Mouse (Mus musculus): ENCODE results near the gene Tgfbr1.

DNA sequence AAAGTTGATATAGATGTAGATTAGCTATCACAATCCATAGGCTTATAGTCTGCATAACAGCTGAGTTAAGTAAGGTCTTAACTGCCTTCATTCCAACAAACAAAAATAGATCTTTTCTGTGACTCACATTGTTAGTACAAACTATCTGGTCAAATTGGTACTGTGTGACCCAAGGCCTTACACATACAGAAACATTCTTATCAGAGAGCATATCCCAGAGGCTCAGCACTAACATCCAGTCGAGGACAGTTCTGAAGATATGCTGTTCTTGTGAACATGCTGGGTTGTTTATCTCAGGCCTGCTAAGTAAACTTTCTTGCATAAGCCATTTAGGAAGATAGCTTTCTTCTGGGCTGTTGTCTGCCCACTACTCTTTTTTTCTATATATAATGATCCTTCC lies 29.4 kb downstream of the Tgfbr1 start:
- no peak for TF ChIP-seq CTCF (IDR thresholded peaks at IDR 0.05; ENCODE audit: low read depth, low read length)
- no peak for TF ChIP-seq TAL1 (conservative IDR thresholded peaks at IDR 0.05; ENCODE audit: low read depth, low read length)
- no peak for TF ChIP-seq GATA1 (IDR thresholded peaks at IDR 0.05; ENCODE audit: borderline replicate concordance, low read length)
- TF ChIP-seq POLR2AphosphoS5 (IDR thresholded peaks at IDR 0.05; ENCODE audit: insufficient replicate concordance, low read depth, low read length), result no peak
- TF ChIP-seq GATA2 (IDR thresholded peaks at IDR 0.05; ENCODE audit: borderline replicate concordance, low read depth, low read length), result no peak
